Mouse (Mus musculus) G1E (cell line): ENCODE measurements around the gene Ppp1r12c. TPM values are rescaled to one million over a fixed set of nuclear protein-coding genes. Genes with fewer than 3 reads are reported as not detected.
A peak's percentile ranks its signal among the peaks of the same experiment; 100 is the strongest.

Experiments
- ATAC-seq: 2 replicates; pipeline ENCODE4 v1.8.0; 2016; ENCODE audit warnings: mild to moderate bottlenecking; ENCODE audit not compliant: insufficient number of reproducible peaks, poor library complexity, low FRiP score, severe bottlenecking; ENCODE audit errors: extremely low read depth
- DNase-seq: peaks from one replicate; pipeline ENCODE4 v3.0.0; 2012; ENCODE audit warnings: low spot score
- H3K27me3 ChIP-seq: 2 replicates; pipeline ENCODE4 v1.6.1; 2012; ENCODE audit warnings: mild to moderate bottlenecking, low read length, inconsistent platforms; ENCODE audit not compliant: insufficient read depth
- H3K36me3 ChIP-seq: replicated peaks from 2 replicates; pipeline ENCODE3; 2012; ENCODE audit warnings: mild to moderate bottlenecking, inconsistent platforms
- H3K4me1 ChIP-seq: 2 replicates; pipeline ENCODE4 v1.6.1; 2012; ENCODE audit warnings: low read depth, low read length, inconsistent platforms, mixed read lengths; ENCODE audit not compliant: insufficient read depth
- H3K4me3 ChIP-seq: 2 replicates; pipeline ENCODE4 v1.5.1; 2012; ENCODE audit warnings: low read depth, mild to moderate bottlenecking, inconsistent platforms, low read length, moderate library complexity, mixed read lengths
- H3K9me3 ChIP-seq: replicated peaks from 2 replicates; pipeline ENCODE4 v1.6.1; 2012; ENCODE audit warnings: inconsistent platforms
- CTCF ChIP-seq: IDR thresholded peaks from 2 replicates; pipeline ENCODE4 v1.5.1; 2012; ENCODE audit warnings: low read depth, low read length, inconsistent platforms, mixed read lengths
- GATA1 ChIP-seq: IDR thresholded peaks from 2 replicates; pipeline ENCODE4 v1.6.1; 2012; ENCODE audit warnings: borderline replicate concordance, low read length, inconsistent platforms, mixed read lengths
- GATA2 ChIP-seq: IDR thresholded peaks from 2 replicates; pipeline ENCODE4 v1.6.1; 2012; ENCODE audit warnings: low read depth, low read length, inconsistent platforms, borderline replicate concordance
- POLR2AphosphoS5 ChIP-seq: IDR thresholded peaks from 2 replicates; pipeline ENCODE4 v1.6.1; 2012; ENCODE audit warnings: low read depth, low read length, inconsistent platforms; ENCODE audit not compliant: insufficient replicate concordance
- TAL1 ChIP-seq: conservative IDR thresholded peaks from 2 replicates; pipeline ENCODE4 v1.6.1; 2012; ENCODE audit warnings: low read depth, low read length, inconsistent platforms, mixed read lengths
- polyA plus RNA-seq: library from polyadenylated mRNA; stranded (reverse); fragments of >175 nt; gene quantifications from 2 replicates; pipeline ENCODE4 v1.2.3, GENCODE M21; 2012
- total RNA-seq, 2 experiments: library from RNA; stranded (forward) in 1 of 2; stranded (reverse) in 1 of 2; fragments of 200-1000 nt in 1 of 2; fragments of >200 nt in 1 of 2; fragmentation: Nextera tagmentation in 1 of 2; gene quantifications; 2 replicates each; pipeline ENCODE4 v1.2.3; 2014 to 2017

Gene Ppp1r12c
- 91.9 and 100 TPM in 2 replicates for total RNA-seq (2014; fragmentation: Nextera tagmentation)
- total RNA-seq (2017), result 91.1 and 99.8 TPM in 2 replicates
- polyA plus RNA-seq, result 135 and 173 TPM in 2 replicates

DNA sequence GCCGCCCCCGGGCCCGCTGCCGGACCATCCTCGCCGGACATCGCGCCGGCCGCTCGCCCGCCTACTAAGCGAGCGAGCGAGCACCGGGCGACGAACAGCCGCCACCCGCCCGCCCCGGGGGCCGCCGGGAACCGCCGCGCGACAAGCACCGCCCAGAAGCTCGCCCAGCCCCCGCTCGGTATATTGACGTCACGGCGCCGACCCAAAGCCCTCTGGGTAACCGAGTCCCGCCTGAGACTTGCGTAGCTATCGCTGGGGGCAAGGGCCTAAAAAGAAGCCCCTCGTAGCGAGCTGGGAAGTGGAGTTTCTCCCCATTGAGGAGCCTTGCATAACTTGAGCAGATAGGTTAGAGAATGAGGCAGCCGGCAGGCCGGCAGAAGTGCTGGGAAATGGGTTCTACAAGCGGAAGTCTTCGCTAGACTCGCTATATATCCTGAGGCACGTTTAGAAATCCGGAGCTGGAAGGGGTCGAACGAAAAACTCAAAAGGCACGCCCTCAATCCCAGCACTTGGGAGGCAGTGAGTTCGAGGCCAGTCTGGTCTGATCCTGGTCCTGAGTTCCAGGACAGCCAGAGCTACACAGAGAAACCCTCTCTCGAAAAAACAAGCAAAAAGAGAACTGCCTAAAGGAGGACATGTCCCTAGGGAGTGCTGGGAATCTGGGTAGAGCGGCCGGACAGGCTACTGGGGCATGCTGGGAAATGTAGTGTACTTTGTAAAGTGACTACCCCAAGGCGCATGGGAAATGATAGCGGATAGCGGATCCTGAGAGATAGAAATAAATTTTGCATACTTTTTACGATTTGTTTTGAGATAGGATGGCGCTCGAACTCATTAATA is at the start of gene Ppp1r12c:
Gene Ppp1r12c, minus strand, starts transcription at position 123 of the 840 bp plus-strand sequence.
- peak; percentile 92 for DNase-seq
- no peaks in the 10 kb centered on the region for H3K9me3 ChIP-seq
- peak; percentile 61 for ATAC-seq
- H3K36me3 ChIP-seq, result peaks cover 34% of the 10 kb centered on the region
- H3K27me3 ChIP-seq, result no peaks in the 10 kb centered on the region
- TF ChIP-seq TAL1 (no peak), POLR2AphosphoS5 (no peak), GATA1 (no peak), GATA2 (no peak), CTCF (no peak)
- peak within 1 kb of the TSS; percentile 100 for H3K4me3 ChIP-seq
- peaks cover 75% of the 10 kb centered on the region for H3K4me1 ChIP-seq

DNA sequence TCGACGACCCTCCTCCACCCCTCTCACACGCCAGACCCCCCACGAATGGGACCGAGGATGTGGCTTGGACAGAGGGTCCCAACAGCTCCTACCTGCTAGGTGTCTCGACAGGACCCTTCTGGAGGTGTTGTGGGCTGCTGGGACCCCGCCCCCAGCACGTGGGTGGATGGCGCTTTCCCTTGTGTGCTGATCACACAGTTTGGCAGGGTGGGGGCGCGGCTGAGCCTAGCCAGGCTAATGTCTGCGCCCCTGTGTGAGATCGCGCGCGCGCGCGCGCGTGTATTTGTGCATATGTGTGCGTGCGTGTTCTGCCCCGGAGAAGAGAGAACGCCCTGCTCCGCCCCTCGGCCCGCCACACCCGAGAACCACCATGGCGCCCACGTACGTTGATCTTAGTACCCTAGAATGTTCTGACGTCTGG is 45.8 kb upstream of the Ppp1r12c start, which contains the start of gene Syt5:
Gene Syt5, minus strand, starts transcription at position 321 of the 421 bp plus-strand sequence.
- no peak for TF ChIP-seq TAL1
- no peak for TF ChIP-seq CTCF
- no peak for TF ChIP-seq POLR2AphosphoS5
- TF ChIP-seq GATA1, result no peak
- no peak for TF ChIP-seq GATA2
- Histone ChIP-seq H3K9me3 (no peaks in the 10 kb centered on the region), H3K36me3 (no peaks in the 10 kb centered on the region), H3K4me1 (peaks cover 2% of the 10 kb centered on the region), H3K4me3 (no peak within 1 kb of the TSS), H3K27me3 (peaks cover 14% of the 10 kb centered on the region; the same call in 1 of the 2 replicates)
- no peak for ATAC-seq
- DNase-seq, result no peak

DNA sequence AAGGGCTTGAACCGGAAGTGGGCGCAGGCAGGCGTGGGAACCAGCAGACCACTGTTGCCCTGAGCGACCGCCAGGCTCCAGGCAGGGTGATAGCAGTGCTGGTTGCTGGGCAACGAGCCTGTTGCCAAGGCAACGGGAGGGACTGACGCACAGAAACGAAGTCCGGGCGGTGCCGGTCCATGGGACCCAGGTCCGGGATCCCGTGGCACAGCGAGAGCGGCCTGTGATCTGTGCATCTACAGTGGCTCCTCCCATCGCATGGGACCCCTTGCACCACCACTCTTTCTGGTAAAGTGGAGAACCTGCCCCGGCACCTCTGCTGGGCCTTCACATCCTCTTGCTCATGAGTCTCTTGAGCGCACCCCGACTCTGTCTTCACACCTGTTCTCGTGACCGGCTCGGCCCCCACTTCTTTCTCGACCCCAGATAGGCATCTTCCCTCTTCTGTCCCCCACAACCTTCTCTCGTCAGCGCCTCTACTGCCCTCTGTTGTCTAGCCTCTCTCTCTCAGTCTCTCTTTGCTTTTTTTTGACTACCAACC is 45.2 kb upstream of the Ppp1r12c start:
- H3K9me3 ChIP-seq, result no peaks in the 10 kb centered on the region
- no peaks in the 10 kb centered on the region for H3K36me3 ChIP-seq
- TF ChIP-seq TAL1, result no peak
- no peak for TF ChIP-seq CTCF
- no peak for TF ChIP-seq GATA2
- no peak for TF ChIP-seq POLR2AphosphoS5
- no peak for TF ChIP-seq GATA1
- H3K4me3 ChIP-seq, result no peak overlapping the region
- peaks cover 2% of the 10 kb centered on the region for H3K4me1 ChIP-seq
- peaks cover 14% of the 10 kb centered on the region; the same call in 1 of the 2 replicates for H3K27me3 ChIP-seq
- DNase-seq (no peak), ATAC-seq (no peak)

- Histone ChIP-seq H3K9me3 (no peaks in the 10 kb centered on the region), H3K4me3 (no peak overlapping the region), H3K4me1 (peaks cover 2% of the 10 kb centered on the region), H3K36me3 (no peaks in the 10 kb centered on the region), H3K27me3 (peaks cover 14% of the 10 kb centered on the region; the same call in 1 of the 2 replicates)
- no peak for TF ChIP-seq POLR2AphosphoS5
- TF ChIP-seq GATA2, result no peak
- TF ChIP-seq CTCF, result no peak
- TF ChIP-seq TAL1, result no peak
- no peak for TF ChIP-seq GATA1
- ATAC-seq (no peak), DNase-seq (no peak)
Measured at GRCm38 (mm10) chr7:4546050-4546449, 44.6 kb upstream of the Ppp1r12c start.

GRCm38 (mm10) chr7:4542013-4542412 is 40.5 kb upstream of the Ppp1r12c start:
- H3K9me3 ChIP-seq, result no peaks in the 10 kb centered on the region
- no peak overlapping the region for H3K4me3 ChIP-seq
- H3K27me3 ChIP-seq, result peaks cover 11% of the 10 kb centered on the region; the same call in 1 of the 2 replicates
- ATAC-seq (no peak), DNase-seq (no peak)
- no peak for TF ChIP-seq POLR2AphosphoS5
- no peak for TF ChIP-seq GATA1
- no peak for TF ChIP-seq CTCF
- no peak for TF ChIP-seq TAL1
- TF ChIP-seq GATA2, result no peak
- H3K4me1 ChIP-seq, result peaks cover under 1% of the 10 kb centered on the region; the same call in 1 of the 2 replicates
- H3K36me3 ChIP-seq, result no peaks in the 10 kb centered on the region

- no peaks in the 10 kb centered on the region for H3K4me1 ChIP-seq
- DNase-seq, result no peak
- TF ChIP-seq GATA2, result no peak
- TF ChIP-seq POLR2AphosphoS5, result no peak
- no peak for TF ChIP-seq GATA1
- no peak for TF ChIP-seq TAL1
- TF ChIP-seq CTCF, result no peak
- H3K36me3 ChIP-seq, result no peaks in the 10 kb centered on the region
- ATAC-seq, result no peak
- H3K9me3 ChIP-seq, result no peaks in the 10 kb centered on the region
- H3K27me3 ChIP-seq, result peaks cover 5% of the 10 kb centered on the region; the same call in 1 of the 2 replicates
- H3K4me3 ChIP-seq, result no peak overlapping the region
Measured at GRCm38 (mm10) chr7:4541344-4541743, 39.9 kb upstream of the Ppp1r12c start.
